Mouse (Mus musculus): ENCODE results near the gene Nfs1.
A peak's percentile ranks its signal among the peaks of the same experiment; 100 is the strongest.
"Not testable (repeated sequence)": the region's sequence is repeated elsewhere in the genome, so short reads cannot be mapped to it uniquely, and the experiment has no call there.

Nfs1 gene

GRCm38 (mm10) chr2:156145486-156146130 lies 1.6 kb upstream of the Nfs1 start:
- no peak for DNase-seq (ENCODE audit: low spot score)

DNA sequence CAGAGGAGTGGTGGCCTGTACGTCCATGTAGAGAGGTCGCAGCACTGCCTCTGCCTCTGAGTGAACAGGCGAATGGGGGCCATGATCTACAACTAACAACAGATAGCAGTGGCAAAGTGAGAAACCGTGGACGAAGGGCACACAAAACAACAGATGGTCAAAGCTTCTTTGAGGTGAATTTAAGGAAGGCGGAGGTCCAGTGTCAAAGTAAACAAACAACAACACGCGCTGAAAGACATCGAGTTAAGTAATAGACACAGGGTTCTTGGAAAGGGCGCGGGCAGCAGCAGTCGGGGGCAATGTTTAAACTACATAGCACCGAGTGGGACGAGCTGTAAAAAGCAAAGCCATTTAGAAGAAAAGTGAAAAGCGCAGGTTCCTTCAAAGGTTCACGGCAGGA lies 619 bp downstream of the Nfs1 start:
- peak; percentile 41 for DNase-seq (ENCODE audit: low spot score)

GRCm38 (mm10) chr2:156142820-156143219 lies 1.2 kb downstream of the Nfs1 start:
- no peak for DNase-seq (ENCODE audit: low spot score)

DNA sequence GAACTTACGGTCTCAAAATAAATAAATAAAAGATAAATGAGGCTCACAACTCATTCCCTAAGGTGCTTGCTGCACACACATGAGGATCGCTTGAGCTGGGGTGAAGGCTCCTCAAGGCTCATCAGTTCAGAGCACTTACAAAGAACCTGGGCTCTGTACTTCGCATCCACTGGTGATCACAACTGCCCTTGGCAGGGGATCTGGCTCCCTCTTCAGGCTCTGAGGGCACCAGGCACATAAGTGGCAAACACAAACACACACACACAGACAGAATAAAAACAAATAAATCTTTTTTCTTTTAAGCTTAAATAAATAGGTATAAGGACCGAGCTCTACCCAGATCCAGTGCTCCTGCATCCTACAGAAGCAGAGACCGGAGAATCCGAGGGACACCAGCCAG lies 8.3 kb downstream of the Nfs1 start:
- no peak for DNase-seq (ENCODE audit: low spot score)

- DNase-seq (ENCODE audit: low spot score), result no peak
Observed at GRCm38 (mm10) chr2:156134161-156134560, 9.8 kb downstream of the Nfs1 start.

DNA sequence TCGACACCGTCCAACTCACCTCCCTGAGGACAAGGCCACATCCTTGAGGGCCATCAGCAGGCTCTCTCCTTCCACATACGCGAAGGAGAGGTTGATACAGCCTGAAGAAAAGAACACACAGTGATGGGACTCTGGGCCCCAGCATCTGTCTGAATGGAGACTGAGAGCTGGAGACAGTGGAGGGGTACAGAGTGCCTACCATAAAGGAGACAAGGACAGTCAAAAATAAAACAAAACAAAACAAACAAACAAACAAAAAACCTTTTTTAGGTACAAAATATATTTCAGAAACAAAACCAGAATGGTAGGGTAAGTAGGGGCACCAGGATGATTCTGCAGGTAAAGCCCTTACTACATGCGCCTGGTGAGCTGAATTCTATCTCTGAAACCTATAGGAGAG lies 17.0 kb downstream of the Nfs1 start, which contains the start of gene Gm28036:
Gene Gm28036, minus strand, starts transcription at position 101 of the 400 bp plus-strand sequence.
- DNase-seq (ENCODE audit: low spot score), result no peak

GRCm38 (mm10) chr2:156123731-156124130 lies 20.3 kb downstream of the Nfs1 start:
- DNase-seq (ENCODE audit: low spot score), result no peak

DNA sequence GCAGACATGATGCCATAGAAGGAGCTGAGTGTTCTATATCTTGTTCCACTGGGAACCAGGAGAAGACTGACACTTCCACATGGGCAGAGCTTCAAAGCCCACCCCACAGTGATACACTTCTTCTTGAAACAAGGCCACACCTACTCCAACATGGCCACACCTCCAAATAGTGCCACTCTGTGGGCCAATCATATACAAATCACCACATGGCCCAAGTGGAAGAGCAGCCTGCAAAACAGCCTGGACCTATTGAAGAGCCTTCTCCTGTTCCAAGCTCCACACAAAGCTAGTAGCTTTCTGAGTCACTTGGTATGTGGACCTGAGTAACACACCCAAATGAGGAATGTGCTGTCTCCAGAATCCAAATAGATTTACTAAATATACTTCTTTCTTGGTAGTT lies 24.4 kb downstream of the Nfs1 start:
- no peak for DNase-seq (ENCODE audit: low spot score)

DNA sequence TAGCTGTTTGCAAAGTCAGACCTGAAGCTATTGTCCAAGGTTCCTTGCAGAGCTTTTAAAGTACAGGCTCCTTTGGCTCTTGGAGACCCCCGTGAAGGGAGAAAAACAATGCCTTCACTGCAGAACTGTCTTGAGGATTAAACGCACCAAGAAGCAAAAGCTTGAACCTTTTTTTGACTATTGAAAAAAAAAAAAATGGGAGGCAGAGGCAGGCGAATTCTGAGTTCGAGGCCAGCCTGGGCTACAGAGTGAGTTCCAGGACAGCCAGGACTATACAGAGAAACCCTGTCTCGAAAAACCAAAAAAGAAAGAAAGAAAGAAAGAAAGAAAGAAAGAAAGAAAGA lies 31.9 kb downstream of the Nfs1 start:
- DNase-seq (ENCODE audit: low spot score), result not testable (repeated sequence)

GRCm38 (mm10) chr2:156111358-156112079 lies 32.5 kb downstream of the Nfs1 start, which contains the start of the genes Cpne1 and Rbm12:
Gene Cpne1, minus strand, starts transcription at chr2:156111965.
Gene Rbm12, minus strand, starts transcription at chr2:156111978.
- peak; percentile 80 for DNase-seq (ENCODE audit: low spot score)

GRCm38 (mm10) chr2:156110627-156111357 lies 33.2 kb downstream of the Nfs1 start:
- DNase-seq (ENCODE audit: low spot score), result peak; percentile 60

DNA sequence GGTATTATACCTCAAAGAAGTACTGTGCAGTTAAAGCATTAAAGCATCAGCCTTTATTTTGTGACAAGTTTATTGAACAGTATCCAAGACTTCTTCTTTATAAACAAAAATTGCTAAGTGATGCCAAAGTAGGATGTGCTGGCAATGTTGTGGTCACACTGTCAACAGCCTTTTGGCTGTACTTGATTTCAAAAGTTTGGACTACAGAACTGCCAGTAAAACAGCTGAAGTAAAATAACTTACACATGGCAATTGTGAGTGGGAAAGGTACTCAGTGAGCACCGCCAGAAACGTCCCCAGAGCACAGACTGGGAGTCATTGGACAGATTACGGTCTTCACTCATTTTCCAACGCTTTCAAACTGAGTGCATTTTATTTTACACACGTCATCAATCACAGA lies 52.1 kb downstream of the Nfs1 start:
- DNase-seq (ENCODE audit: low spot score), result no peak

GRCm38 (mm10) chr2:156089799-156090198 lies 54.2 kb downstream of the Nfs1 start:
- no peak for DNase-seq (ENCODE audit: low spot score)

DNA sequence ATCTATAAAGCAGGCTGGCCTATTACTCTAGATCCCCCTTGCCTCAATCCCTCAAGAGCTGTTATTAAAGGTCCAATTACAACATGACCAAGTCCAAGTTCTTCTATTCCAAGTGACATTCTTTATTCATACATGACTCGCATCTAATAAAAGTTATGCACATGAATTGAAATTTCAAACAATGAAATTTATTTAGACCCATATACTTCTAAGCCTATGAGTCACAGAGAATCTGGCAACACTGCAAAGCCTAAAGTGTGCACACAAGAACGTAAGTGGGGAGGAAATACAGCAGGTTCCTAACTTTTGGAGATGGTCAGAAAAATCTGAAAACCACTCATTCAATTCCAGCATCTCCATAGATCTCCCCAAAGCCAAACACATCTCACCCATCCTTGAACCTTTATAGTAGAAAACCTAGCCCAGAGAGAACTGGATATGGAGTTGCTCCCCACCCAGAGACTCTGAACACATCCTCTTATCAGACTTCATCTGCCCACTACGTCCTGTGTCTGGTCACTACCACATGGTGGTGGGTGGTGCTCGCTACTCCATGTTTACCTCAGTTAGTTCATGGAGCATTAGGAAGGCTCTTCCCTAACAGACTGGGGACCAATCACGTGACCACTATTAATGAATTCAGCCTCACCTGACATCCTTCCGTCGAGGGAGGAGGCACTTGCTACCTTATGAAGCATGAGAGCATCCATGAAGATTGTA lies 56.4 kb downstream of the Nfs1 start:
- DNase-seq (ENCODE audit: low spot score), result no peak

DNA sequence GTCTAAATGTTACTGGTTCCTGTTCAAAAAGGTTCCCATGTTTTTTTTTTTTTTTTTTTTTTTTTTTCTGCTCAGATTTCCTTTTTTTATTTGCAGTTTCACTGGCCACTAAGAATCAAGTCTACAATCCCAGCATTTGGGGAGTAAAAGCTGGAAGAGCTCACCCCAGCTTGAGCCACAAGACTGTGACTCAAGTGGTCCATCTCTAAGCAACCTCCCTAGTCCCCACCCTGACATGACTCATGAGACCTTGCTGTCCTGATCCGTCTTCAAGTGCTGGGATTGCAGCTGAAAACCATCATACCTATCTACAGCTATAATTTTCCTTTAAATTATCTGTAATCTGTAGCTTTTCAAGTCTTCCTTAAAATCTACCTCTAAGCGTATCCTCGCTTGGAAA lies 59.4 kb downstream of the Nfs1 start:
- no peak for DNase-seq (ENCODE audit: low spot score)

- no peak for DNase-seq (ENCODE audit: low spot score)
Observed at GRCm38 (mm10) chr2:156080391-156080790, 63.6 kb downstream of the Nfs1 start.

DNA sequence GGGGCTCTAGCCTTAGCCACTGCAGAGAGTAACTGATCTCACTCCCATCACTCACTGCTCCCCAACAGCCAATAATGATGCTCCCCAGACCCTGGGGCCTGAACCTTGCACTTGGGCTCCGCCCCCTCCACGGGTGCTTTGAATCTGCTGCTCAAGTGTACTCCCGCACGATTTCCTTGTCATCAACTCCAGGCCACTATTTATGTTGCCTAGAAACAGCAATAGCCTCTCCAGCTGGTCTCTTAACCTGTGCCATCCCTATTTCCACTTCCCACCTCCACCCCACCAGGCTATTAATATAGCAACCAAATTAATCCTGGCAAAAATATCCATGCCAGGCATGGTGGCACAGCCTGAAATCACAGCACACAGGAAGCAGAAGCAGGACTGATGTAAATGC lies 64.3 kb downstream of the Nfs1 start:
- DNase-seq (ENCODE audit: low spot score), result no peak

DNA sequence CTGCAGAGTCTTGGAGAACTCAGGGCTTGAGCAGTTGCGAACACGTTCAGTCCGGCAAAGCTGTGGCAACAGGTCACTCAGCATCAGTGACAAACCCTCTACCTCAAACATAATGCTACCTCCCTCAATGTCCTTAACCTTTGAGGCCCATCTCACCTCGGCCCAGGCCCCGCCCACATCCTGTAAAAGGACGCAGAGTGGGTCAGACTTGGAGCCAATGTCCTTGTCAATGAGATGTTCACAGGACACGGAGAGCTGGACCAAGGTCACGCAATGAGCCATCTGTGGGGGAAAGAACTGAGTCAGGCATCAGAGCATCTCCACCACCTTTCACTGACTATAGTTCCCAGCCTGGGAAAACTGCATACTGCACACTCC lies 64.8 kb downstream of the Nfs1 start:
- DNase-seq (ENCODE audit: low spot score), result no peak

GRCm38 (mm10) chr2:156078421-156079182 lies 65.4 kb downstream of the Nfs1 start:
- DNase-seq (ENCODE audit: low spot score), result no peak

GRCm38 (mm10) chr2:156077461-156077860 lies 66.5 kb downstream of the Nfs1 start:
- no peak for DNase-seq (ENCODE audit: low spot score)

DNA sequence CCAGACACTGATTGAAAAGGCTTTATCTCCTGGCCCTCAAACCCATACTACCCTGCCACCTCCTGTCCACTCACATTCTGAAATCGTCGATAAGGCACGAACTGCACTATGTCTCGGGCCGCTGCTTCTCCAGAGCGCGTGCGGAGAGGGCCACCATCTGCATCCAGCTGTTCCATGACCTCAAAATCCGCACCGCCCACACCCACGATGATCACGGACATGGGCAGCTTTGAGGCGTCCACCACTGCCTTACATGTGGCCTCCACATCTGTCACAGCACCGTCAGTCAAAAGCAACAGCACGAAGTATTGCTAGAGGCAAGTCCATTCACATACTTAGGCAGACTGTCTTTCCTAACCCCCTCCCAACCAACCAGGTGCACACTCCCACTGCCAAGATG lies 70.3 kb downstream of the Nfs1 start:
- DNase-seq (ENCODE audit: low spot score), result no peak

All from c-Kit-positive CD71-positive TER-119-positive erythroid progenitor cells, embryonic 14.5 days (primary cell).